Mouse (Mus musculus): ENCODE measurements around the gene Tmod4.
"Not testable (repeated sequence)": the region's sequence is repeated elsewhere in the genome, so short reads cannot be mapped to it uniquely, and the experiment has no call there.

Tmod4 gene

DNA sequence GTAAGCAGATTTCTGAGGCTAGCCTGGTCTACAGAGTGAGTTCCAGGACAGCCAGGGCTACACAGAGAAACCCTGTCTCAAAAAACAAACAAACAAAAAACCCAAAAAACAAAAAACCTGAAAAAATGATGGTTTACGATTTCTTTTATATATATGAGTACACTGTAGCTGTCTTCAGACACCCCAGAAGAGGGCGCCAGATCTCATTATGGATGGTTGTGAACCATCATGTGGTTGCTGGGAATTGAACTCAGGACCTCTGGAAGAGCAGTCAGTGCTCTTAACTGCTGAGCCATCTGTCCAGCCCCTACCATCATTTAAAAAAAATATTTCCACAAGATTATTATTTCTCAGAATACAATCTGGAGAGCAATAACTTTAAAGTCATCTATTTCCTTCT is 8.1 kb downstream of the Tmod4 start:
- ChIA-PET POLR2A (interaction anchor here in 3 of 4 experiments (0.7 to 1.8 kb wide), 8 partner anchors 10 to 116 kb away, joined by 3 to 4 read pairs (median 3); partner anchors contain the start of genes Tnfaip8l2 (in 1 of the 3) and Zfp687 (in 1 of the 3)), CTCF (interaction anchor here in 3 of 4 experiments (0.6 to 1.7 kb wide), 8 partner anchors 8 to 318 kb away, joined by 3 to 7 read pairs (median 3); partner anchors contain the start of genes Tmod4 (in 1 of the 3), Tnfaip8l2 (in 1 of the 3) and Vps72 (in 1 of the 3))

- POLR2A ChIA-PET = interaction anchor here in 2 of 4 experiments (0.9 to 1.8 kb wide), 7 partner anchors 9 to 117 kb away, joined by 3 to 4 read pairs (median 3); partner anchors contain the start of genes Tnfaip8l2 (in 1 of the 2) and Zfp687 (in 1 of the 2)
- CTCF ChIA-PET = interaction anchor here in 2 of 4 experiments (1.1 to 1.7 kb wide), 6 partner anchors 9 to 22 kb away, joined by 3 to 7 read pairs (median 3); partner anchors contain the start of genes Tmod4 (in 1 of the 2), Tnfaip8l2 (in 1 of the 2) and Vps72 (in 1 of the 2)
These were observed 8.9 kb downstream of the Tmod4 start for GRCm38 (mm10) chr3:95133176-95133575.

GRCm38 (mm10) chr3:95133680-95134101 is 9.4 kb downstream of the Tmod4 start, which contains the start of the genes Scnm1 and Lysmd1:
Gene Scnm1 (minus strand): TSS chr3:95134011.
Gene Lysmd1 (plus strand): TSS chr3:95134088.
- POLR2A ChIA-PET = interaction anchor here in 1 of 4 experiments (1.4 kb wide), 1 partner anchor 118 kb away, joined by 3 read pairs; the partner anchor contains the start of gene Zfp687

GRCm38 (mm10) chr3:95134133-95134532 is 9.9 kb downstream of the Tmod4 start:
- POLR2A ChIA-PET, CTCF ChIA-PET: not testable (repeated sequence)

More at GRCm38 (mm10) chr3:95133680-95134101, 9.4 kb downstream of the Tmod4 start, which contains the start of the genes Scnm1 and Lysmd1:
- CTCF ChIA-PET = interaction anchor here in 2 of 4 experiments (1.1 to 1.7 kb wide), 2 partner anchors 9 kb away, joined by 3 to 7 read pairs; partner anchors contain the start of genes Tmod4 (in 1 of the 2) and Tnfaip8l2 (in 1 of the 2)

DNA sequence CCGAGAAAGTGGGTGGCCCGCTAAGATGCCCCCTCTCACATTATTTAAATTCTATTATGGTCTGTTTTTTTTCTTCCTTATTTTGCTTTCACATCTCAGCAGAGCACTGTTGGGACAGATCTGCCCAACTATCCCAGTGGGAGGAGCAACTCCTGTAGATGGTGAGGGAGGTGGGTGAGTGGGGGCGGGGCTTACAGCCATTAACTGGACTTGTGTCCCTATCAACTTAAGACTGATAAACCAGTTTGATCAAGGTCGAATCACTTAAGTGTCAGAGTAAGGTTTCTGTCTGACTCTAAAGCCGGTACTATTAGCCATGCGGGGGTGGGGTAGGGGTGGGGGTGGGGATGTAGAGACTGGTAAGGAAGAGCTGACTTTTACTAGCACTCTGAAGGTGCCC is 10.7 kb downstream of the Tmod4 start:
- ChIA-PET POLR2A (interaction anchor here in 2 of 4 experiments (0.7 to 1.7 kb wide), 5 partner anchors 15 to 119 kb away, joined by 3 to 7 read pairs (median 3); partner anchors contain the start of genes Gabpb2 (in 1 of the 2) and Vps72 (in 1 of the 2)), CTCF (interaction anchor here in 1 of 4 experiments (0.5 kb wide), 1 partner anchor 81 kb away, joined by 8 read pairs; no protein-coding TSS in a partner anchor)

DNA sequence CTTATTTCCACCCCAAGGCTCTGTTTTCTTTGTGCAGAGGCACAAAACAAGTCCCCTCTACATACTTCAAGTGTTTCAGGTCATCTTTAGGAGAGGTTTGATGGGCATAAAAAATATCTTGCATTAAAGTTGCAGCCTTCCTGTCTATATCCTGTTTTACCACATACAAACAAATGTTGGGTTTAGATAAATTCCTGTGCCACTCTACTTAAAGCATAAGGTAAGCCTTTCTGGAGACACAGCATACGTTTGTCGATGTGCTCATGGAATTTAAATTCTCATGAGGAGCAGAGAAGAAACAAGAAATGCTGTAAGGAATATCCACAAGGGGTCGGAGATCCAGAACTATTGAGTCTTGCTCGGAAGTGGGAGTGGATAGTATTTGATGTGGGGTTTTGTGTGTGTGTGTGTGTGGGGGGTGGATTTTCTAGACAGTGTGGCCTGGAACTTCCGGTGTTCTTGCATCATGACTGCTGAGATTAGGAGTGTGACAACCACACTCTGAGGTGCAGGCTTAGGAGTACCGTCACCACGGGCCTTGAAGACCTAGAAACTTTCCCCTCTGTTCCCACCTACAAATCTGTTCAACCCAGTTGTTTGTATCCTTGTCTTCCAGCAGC is 11.3 kb downstream of the Tmod4 start:
- ChIA-PET POLR2A (interaction anchor here in 3 of 4 experiments (0.6 to 1.7 kb wide), 7 partner anchors 14 to 120 kb away, joined by 3 to 7 read pairs (median 3); partner anchors contain the start of genes Gabpb2 (in 1 of the 3) and Vps72 (in 1 of the 3)), CTCF (interaction anchor here in 1 of 4 experiments (0.5 kb wide), 1 partner anchor 82 kb away, joined by 8 read pairs; no protein-coding TSS in a partner anchor)

GRCm38 (mm10) chr3:95136336-95136735 is 12.1 kb downstream of the Tmod4 start:
- POLR2A ChIA-PET = interaction anchor here in 3 of 4 experiments (0.6 to 1.7 kb wide), 6 partner anchors 24 to 147 kb away, joined by 3 to 5 read pairs (median 4); partner anchors contain the start of gene Vps72 (in 1 of the 3)

GRCm38 (mm10) chr3:95139586-95140288 is 15.5 kb downstream of the Tmod4 start:
- CTCF ChIA-PET = interaction anchor here in 2 of 4 experiments (0.7 to 1.9 kb wide), 14 partner anchors 11 to 124 kb away, joined by 3 to 9 read pairs (median 4); partner anchors contain the start of genes Gabpb2 (in 1 of the 2), Sema6c (in 1 of the 2), Tmod4 (in 1 of the 2) and Vps72 (in 1 of the 2)
- POLR2A ChIA-PET = interaction anchor here (0.6 to 2.9 kb wide), 47 partner anchors 11 to 171 kb away, joined by 3 to 18 read pairs (median 4); partner anchors contain the start of genes Pip5k1a (in 3 of the 4), Sema6c (in 3 of the 4), Gabpb2 (in 2 of the 4) and Vps72 (in 2 of the 4)

More at GRCm38 (mm10) chr3:95136336-95136735, 12.1 kb downstream of the Tmod4 start:
- CTCF ChIA-PET = no interaction called here

- ChIA-PET CTCF (interaction anchor here in 3 of 4 experiments (0.6 to 1.9 kb wide), 14 partner anchors 12 to 124 kb away, joined by 3 to 9 read pairs (median 4); partner anchors contain the start of genes Gabpb2 (in 1 of the 3), Sema6c (in 1 of the 3), Tmod4 (in 1 of the 3) and Vps72 (in 1 of the 3)), POLR2A (interaction anchor here (0.5 to 2.9 kb wide), 48 partner anchors 11 to 171 kb away, joined by 3 to 18 read pairs (median 4); partner anchors contain the start of genes Pip5k1a (in 3 of the 4), Sema6c (in 3 of the 4), Gabpb2 (in 2 of the 4) and Tmod4 (in 2 of the 4))
These were observed 16.0 kb downstream of the Tmod4 start for GRCm38 (mm10) chr3:95140289-95140595.

DNA sequence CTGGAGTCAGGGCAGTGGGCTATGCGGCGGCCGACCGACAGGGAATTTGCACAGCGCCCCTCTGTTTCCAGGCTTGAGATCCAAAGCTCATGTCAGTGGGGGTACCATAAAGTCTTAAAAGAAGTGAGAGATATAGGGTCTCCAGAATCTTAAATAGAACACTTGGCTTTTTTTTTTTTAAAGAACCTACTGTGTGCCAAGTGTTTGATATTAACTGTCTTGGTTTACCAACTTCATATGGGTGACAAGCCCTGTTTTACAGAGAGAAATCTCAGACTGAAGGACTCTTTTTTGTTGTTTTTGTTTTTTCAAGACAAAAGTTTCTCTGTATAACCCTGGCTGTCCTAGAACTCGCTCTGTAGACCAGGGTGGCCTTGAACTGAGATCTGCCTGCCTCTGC is 16.5 kb downstream of the Tmod4 start:
- ChIA-PET CTCF (interaction anchor here in 3 of 4 experiments (0.6 to 1.9 kb wide), 9 partner anchors 12 to 123 kb away, joined by 3 to 9 read pairs (median 4); partner anchors contain the start of genes Sema6c (in 1 of the 3), Tmod4 (in 1 of the 3) and Vps72 (in 1 of the 3)), POLR2A (interaction anchor here in 2 of 4 experiments (0.5 to 2.9 kb wide), 33 partner anchors 11 to 170 kb away, joined by 3 to 18 read pairs (median 4); partner anchors contain the start of genes Gabpb2 (in 2 of the 2), Tmod4 (in 2 of the 2), Vps72 (in 2 of the 2) and Pip5k1a (in 1 of the 2))

DNA sequence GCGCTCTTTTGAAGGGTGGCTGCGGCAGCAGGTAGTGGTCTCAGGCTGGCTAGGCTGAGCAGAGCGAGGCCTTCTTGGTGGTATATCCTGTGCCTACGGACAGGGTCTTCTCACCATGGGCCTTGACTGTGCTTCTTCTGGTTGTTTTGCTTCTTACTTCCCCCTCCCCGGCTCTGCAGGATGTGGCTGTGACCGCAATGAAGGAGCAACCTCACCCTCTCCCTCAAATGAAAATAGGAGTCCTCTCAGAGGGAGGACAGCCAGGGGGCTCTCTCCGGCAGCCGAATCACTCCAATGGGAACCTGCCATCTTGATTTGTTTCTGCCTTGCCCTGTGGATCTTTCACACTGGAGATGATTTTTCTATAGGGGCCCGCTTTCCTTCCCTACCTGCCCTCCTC is 17.2 kb downstream of the Tmod4 start:
- ChIA-PET CTCF (interaction anchor here in 3 of 4 experiments (1.1 to 2.0 kb wide), 6 partner anchors 11 to 75 kb away, joined by 3 to 10 read pairs (median 6); no protein-coding TSS in a partner anchor), POLR2A (interaction anchor here in 3 of 4 experiments (0.8 to 2.9 kb wide), 15 partner anchors 13 to 143 kb away, joined by 3 to 18 read pairs (median 5); partner anchors contain the start of genes Sema6c (in 3 of the 3), Gabpb2 (in 1 of the 3), Tmod4 (in 1 of the 3) and Vps72 (in 1 of the 3))

DNA sequence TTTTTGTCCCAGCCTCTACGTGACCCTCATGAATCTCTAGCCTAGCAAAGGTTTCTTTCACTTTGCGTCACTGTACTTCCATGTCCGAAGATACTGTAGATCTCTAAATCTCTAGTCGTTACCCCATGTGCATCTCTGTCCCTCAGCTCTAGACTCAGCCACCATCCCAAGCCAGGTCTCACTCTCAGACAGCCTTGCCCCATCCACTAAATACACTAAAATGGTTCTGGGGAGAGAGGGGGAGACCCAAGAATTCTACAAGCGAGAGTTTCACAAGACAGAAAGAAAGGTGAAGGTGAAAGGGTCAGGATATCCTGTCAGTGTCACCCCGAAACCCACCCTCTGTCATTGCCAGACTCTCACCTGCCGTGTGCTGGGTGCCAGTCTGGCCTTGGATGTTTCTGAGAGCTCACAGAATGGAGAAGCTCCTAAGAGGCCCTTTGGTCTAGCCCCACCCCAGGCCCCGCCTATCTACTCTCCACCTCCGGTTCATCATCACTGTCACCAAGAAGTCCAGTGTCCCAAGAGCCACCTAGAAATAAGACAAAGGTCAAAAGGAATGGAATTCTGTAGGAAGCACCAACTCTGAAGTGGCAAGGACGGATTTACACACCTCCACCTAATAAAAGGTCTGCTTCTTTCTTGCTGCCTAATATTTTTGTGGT is 17.8 kb downstream of the Tmod4 start, which contains the start of gene Tnfaip8l2:
Gene Tnfaip8l2 (minus strand): TSS at position 409 of the 665 bp plus-strand sequence.
- POLR2A ChIA-PET = interaction anchor here in 3 of 4 experiments (0.5 to 2.9 kb wide), 28 partner anchors 10 to 612 kb away, joined by 3 to 14 read pairs (median 4); partner anchors contain the start of genes Sema6c (in 3 of the 3), Gabpb2 (in 1 of the 3), Tmod4 (in 1 of the 3) and Vps72 (in 1 of the 3)
- CTCF ChIA-PET = interaction anchor here (0.6 to 2.0 kb wide), 38 partner anchors 9 to 290 kb away, joined by 3 to 13 read pairs (median 5); partner anchors contain the start of genes Gabpb2 (in 1 of the 4), Gm128 (in 1 of the 4), Sema6c (in 1 of the 4) and Tmod4 (in 1 of the 4)

GRCm38 (mm10) chr3:95142617-95143011 is 18.3 kb downstream of the Tmod4 start:
- POLR2A ChIA-PET = interaction anchor here in 3 of 4 experiments (0.5 to 1.9 kb wide), 22 partner anchors 10 to 612 kb away, joined by 3 to 7 read pairs (median 4); partner anchors contain the start of genes Sema6c (in 2 of the 3), Gabpb2 (in 1 of the 3), Vps72 (in 1 of the 3) and Zfp687 (in 1 of the 3)
- CTCF ChIA-PET = interaction anchor here (0.5 to 2.0 kb wide), 54 partner anchors 9 to 446 kb away, joined by 3 to 13 read pairs (median 4); partner anchors contain the start of genes Sema6c (in 2 of the 4), Gabpb2 (in 1 of the 4), Gm128 (in 1 of the 4) and Golph3l (in 1 of the 4)

DNA sequence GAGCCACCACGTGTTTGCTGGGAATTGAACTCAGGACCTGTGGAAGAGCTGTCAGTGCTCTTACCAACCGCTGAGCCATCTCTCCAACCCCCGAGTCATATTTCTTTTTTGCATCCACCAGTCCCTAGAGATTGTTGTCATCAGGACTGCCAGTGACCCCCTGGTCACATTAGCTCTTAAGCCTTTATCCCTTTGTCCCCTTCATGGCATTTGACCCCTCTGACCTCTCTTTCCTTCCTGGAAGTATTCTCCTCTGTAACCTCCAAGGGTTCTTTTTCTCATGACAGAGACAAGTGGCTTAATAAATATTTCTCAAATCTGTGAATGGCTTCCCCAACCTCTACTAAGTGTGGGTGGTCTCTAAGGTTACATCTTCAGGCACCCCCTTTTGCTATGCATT is 23.6 kb downstream of the Tmod4 start:
- POLR2A ChIA-PET = interaction anchor here in 2 of 4 experiments (0.7 to 1.8 kb wide), 3 partner anchors 27 to 94 kb away, joined by 3 to 4 read pairs (median 4); partner anchors contain the start of gene Vps72 (in 1 of the 2)
- CTCF ChIA-PET = interaction anchor here in 1 of 4 experiments (0.5 to 1.0 kb wide), 2 partner anchors 23 to 156 kb away, joined by 3 to 4 read pairs; partner anchors contain the start of gene Tmod4

GRCm38 (mm10) chr3:95153874-95154273 is 29.6 kb downstream of the Tmod4 start:
- POLR2A ChIA-PET = interaction anchor here in 1 of 4 experiments (0.6 kb wide), 1 partner anchor 305 kb away, joined by 5 read pairs; no protein-coding TSS in a partner anchor

More at GRCm38 (mm10) chr3:95153874-95154273, 29.6 kb downstream of the Tmod4 start:
- CTCF ChIA-PET = no interaction called here
